Mouse (Mus musculus): ENCODE measurements around the gene Cops6. TPM values are rescaled to one million over a fixed set of nuclear protein-coding genes. Genes with fewer than 3 reads are reported as not detected.

The Cops6 gene
- polyA plus RNA-seq (2017; shearing (Covaris generic)) = 120 TPM

GRCm38 (mm10) chr5:138160842-138161665 is at the start of gene Cops6:
Gene Cops6, plus strand, starts transcription at chr5:138161071.

DNA sequence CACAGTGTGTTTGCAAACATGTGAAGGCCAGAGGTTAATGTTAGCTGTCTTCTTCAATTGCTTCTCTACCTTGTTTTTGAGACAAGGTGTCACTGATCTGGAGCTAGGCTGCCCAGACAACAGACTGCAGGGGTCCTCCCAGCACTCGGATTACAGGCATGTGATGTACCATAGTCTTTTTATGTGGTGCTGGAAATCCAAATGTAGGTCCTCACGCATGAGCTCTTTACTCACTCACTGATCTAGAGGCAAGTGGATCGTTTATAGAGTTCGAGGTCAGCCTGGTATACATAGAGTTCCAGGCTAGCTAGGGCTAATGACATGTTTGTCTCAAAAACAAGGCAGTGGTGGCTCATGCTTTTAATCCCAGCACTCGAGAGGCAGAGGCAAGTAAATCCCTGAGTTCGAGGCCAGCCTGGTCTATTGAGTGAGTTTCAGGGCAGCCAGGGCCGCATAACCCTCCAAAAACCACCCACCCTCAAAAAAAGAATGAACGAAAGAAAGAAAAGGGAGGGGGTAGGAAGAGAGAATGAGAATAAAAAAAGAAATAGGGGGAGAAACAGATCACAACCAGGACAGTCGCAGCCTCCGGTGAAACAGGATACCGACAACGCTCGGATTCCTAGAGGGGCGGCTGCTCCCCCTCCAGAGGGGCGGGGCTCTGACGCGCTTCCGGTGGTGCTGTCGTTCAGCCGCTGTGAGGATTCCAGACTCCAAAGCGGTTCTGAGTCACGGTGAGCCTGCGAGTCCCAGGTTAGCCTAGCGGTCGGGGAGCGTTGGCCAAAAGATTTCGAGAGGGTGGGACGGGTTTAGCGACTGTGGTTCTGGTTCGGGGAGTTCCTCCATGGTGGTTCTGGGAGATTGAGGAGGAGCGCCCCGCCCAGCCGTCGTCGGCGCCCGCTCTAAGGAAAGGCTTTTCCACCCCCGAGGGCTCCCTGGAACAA is 44.3 kb upstream of the Cops6 start, which contains the start of gene Zscan21:
Gene Zscan21, plus strand, starts transcription at position 649 of the 944 bp plus-strand sequence.

GRCm38 (mm10) chr5:138155443-138155976 is 5.4 kb upstream of the Cops6 start, which contains the start of gene Zfp113:
Gene Zfp113, minus strand, starts transcription at chr5:138155744.

GRCm38 (mm10) chr5:138171695-138172491 is 11.0 kb downstream of the Cops6 start, which contains the start of the genes Ap4m1 and Mcm7:
Gene Ap4m1, plus strand, starts transcription at chr5:138172002.
Gene Mcm7, minus strand, starts transcription at chr5:138172422.

GRCm38 (mm10) chr5:138186950-138187638 is 26.2 kb downstream of the Cops6 start, which contains the start of the genes Taf6 and Cnpy4:
Gene Taf6, minus strand, starts transcription at chr5:138187451.
Gene Cnpy4, plus strand, starts transcription at chr5:138187485.

DNA sequence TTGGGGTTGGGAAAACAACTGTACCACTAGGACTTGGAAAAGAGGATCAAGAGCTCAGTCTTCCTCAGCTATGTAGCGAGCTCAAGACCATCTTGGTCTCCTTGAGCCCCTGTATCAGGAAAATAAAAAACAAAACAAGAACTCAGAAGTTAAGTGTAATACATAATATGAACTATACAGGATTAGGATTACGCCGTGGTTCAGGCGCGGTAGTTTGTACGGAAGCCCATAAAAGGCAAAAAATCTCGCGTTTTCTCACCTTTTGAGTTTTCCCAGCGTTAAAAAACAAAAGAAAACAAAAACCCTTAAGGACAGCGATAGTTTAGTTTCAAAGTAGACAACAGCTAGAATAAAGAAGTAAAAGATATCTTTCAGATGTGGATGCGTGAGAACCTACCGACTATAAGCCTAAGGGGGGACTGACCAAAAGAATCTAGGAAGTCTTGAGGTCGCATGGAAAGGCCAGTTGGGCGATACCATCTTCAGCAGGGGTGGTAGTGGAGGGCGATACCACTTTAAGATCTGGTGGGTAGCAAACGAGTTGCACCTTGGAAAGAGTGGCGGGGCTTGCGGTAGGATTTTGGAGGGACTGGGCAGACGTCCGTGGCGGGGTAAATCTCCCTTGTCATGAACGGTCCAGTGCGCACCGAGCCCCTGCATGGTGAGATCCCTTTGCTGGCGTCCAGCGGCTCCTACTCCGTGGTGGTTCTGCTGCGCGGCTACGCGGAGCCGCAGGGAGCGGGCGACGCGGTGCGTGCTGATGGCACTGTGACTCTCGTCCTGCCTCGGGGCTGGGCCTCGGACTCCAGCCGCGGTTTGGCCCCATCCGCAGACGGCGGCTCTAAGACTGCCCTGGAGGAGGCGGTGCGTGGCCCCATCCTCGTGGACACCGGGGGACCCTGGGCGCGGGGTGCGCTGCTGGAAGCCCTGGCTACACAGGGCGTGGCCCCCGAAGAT is 33.2 kb downstream of the Cops6 start, which contains the start of gene Mblac1:
Gene Mblac1, plus strand, starts transcription at position 544 of the 957 bp plus-strand sequence.

Other genes with a start within 250 kb of the Cops6 start
- gene Cyp3a13, start 239.5 kb upstream of the Cops6 start, polyA plus RNA-seq (2017; shearing (Covaris generic)) = 0.25 TPM
- gene Gjc3, start 198.0 kb upstream of the Cops6 start, polyA plus RNA-seq (2017; shearing (Covaris generic)) = 0.09 TPM
- gene Azgp1, start 179.6 kb upstream of the Cops6 start, polyA plus RNA-seq (2017; shearing (Covaris generic)) = not detected
- gene Smok3a, start 139.8 kb upstream of the Cops6 start, polyA plus RNA-seq (2017; shearing (Covaris generic)) = 0.34 TPM
- not detected for gene Smok3b, start 139.6 kb upstream of the Cops6 start, polyA plus RNA-seq (2017; shearing (Covaris generic))
- not detected for gene Smok3c, start 107.9 kb upstream of the Cops6 start, polyA plus RNA-seq (2017; shearing (Covaris generic))
- 14.8 TPM for gene Zkscan1, start 76.0 kb upstream of the Cops6 start, polyA plus RNA-seq (2017; shearing (Covaris generic))
- 25.6 TPM for gene Zscan21, start 44.2 kb upstream of the Cops6 start, polyA plus RNA-seq (2017; shearing (Covaris generic))
- 6.5 TPM for gene Zfp113, start 5.3 kb upstream of the Cops6 start, polyA plus RNA-seq (2017; shearing (Covaris generic))
- gene Ap4m1, start 10.9 kb downstream of the Cops6 start, polyA plus RNA-seq (2017; shearing (Covaris generic)) = 7.1 TPM
- gene Mcm7, start 11.4 kb downstream of the Cops6 start, polyA plus RNA-seq (2017; shearing (Covaris generic)) = 54.5 TPM
- 30.8 TPM for gene Taf6, start 26.4 kb downstream of the Cops6 start, polyA plus RNA-seq (2017; shearing (Covaris generic))
- gene Cnpy4, start 26.4 kb downstream of the Cops6 start, polyA plus RNA-seq (2017; shearing (Covaris generic)) = 13.4 TPM
- gene Mblac1, start 33.2 kb downstream of the Cops6 start, polyA plus RNA-seq (2017; shearing (Covaris generic)) = not detected
- gene Nxpe5, start 64.8 kb downstream of the Cops6 start, polyA plus RNA-seq (2017; shearing (Covaris generic)) = not detected
- gene Lamtor4, start 94.4 kb downstream of the Cops6 start, polyA plus RNA-seq (2017; shearing (Covaris generic)) = 32.6 TPM
- 20.1 TPM for gene BC037034, start 103.0 kb downstream of the Cops6 start, polyA plus RNA-seq (2017; shearing (Covaris generic))
- gene Gal3st4, start 111.8 kb downstream of the Cops6 start, polyA plus RNA-seq (2017; shearing (Covaris generic)) = not detected
- not detected for gene Gm43720, start 118.9 kb downstream of the Cops6 start, polyA plus RNA-seq (2017; shearing (Covaris generic))
- 2.1 TPM for gene Gpc2, start 118.9 kb downstream of the Cops6 start, polyA plus RNA-seq (2017; shearing (Covaris generic))
- 0.75 TPM for gene Stag3, start 119.2 kb downstream of the Cops6 start, polyA plus RNA-seq (2017; shearing (Covaris generic))
- 2.5 TPM for gene Pvrig, start 180.9 kb downstream of the Cops6 start, polyA plus RNA-seq (2017; shearing (Covaris generic))